Mouse (Mus musculus): ENCODE results near the gene Irgc1.
"Not testable (repeated sequence)": the region's sequence is repeated elsewhere in the genome, so short reads cannot be mapped to it uniquely, and the experiment has no call there.

Irgc1 gene

GRCm38 (mm10) chr7:24435305-24435704 lies 16.8 kb downstream of the Irgc1 start:
- DNase-seq (ENCODE audit: low read depth, low spot score) = no peak

GRCm38 (mm10) chr7:24431713-24432112 lies 20.4 kb downstream of the Irgc1 start:
- DNase-seq (ENCODE audit: low read depth, low spot score) = no peak

GRCm38 (mm10) chr7:24430551-24431345 lies 21.3 kb downstream of the Irgc1 start:
- DNase-seq (ENCODE audit: low read depth, low spot score) = no peak

GRCm38 (mm10) chr7:24429413-24430112 lies 22.5 kb downstream of the Irgc1 start:
- no peak for DNase-seq (ENCODE audit: low read depth, low spot score)

- DNase-seq (ENCODE audit: low read depth, low spot score) = no peak
Measured at GRCm38 (mm10) chr7:24428725-24429124, 23.4 kb downstream of the Irgc1 start.

- DNase-seq (ENCODE audit: low read depth, low spot score) = no peak
Measured at GRCm38 (mm10) chr7:24427168-24427567, 24.9 kb downstream of the Irgc1 start.

- no peak for DNase-seq (ENCODE audit: low read depth, low spot score)
Measured at GRCm38 (mm10) chr7:24425919-24426318, 26.2 kb downstream of the Irgc1 start.

GRCm38 (mm10) chr7:24423956-24424732 lies 28.0 kb downstream of the Irgc1 start:
- no peak for DNase-seq (ENCODE audit: low read depth, low spot score)

GRCm38 (mm10) chr7:24423107-24423763 lies 28.9 kb downstream of the Irgc1 start:
- DNase-seq (ENCODE audit: low read depth, low spot score) = no peak

GRCm38 (mm10) chr7:24422251-24422650 lies 29.8 kb downstream of the Irgc1 start:
- DNase-seq (ENCODE audit: low read depth, low spot score) = no peak

- DNase-seq (ENCODE audit: low read depth, low spot score) = no peak
Measured at GRCm38 (mm10) chr7:24421648-24422047, 30.4 kb downstream of the Irgc1 start.

- no peak for DNase-seq (ENCODE audit: low read depth, low spot score)
Measured at GRCm38 (mm10) chr7:24419579-24419978, 32.5 kb downstream of the Irgc1 start.

GRCm38 (mm10) chr7:24415261-24415660 lies 36.8 kb downstream of the Irgc1 start:
- DNase-seq (ENCODE audit: low read depth, low spot score) = no peak

GRCm38 (mm10) chr7:24413630-24414029 lies 38.5 kb downstream of the Irgc1 start:
- DNase-seq (ENCODE audit: low read depth, low spot score) = no peak

- peak; percentile 61 for DNase-seq (ENCODE audit: low read depth, low spot score)
Measured at GRCm38 (mm10) chr7:24410831-24411230, 41.3 kb downstream of the Irgc1 start.

GRCm38 (mm10) chr7:24410123-24410522 lies 42.0 kb downstream of the Irgc1 start:
- no peak for DNase-seq (ENCODE audit: low read depth, low spot score)

GRCm38 (mm10) chr7:24408186-24408585 lies 43.9 kb downstream of the Irgc1 start:
- no peak for DNase-seq (ENCODE audit: low read depth, low spot score)

GRCm38 (mm10) chr7:24406528-24407344 lies 45.4 kb downstream of the Irgc1 start:
- peak; percentile 86 for DNase-seq (ENCODE audit: low read depth, low spot score)

GRCm38 (mm10) chr7:24405649-24406048 lies 46.4 kb downstream of the Irgc1 start:
- no peak for DNase-seq (ENCODE audit: low read depth, low spot score)

- DNase-seq (ENCODE audit: low read depth, low spot score) = peak; percentile 90
Measured at GRCm38 (mm10) chr7:24402851-24403250, 49.2 kb downstream of the Irgc1 start.

- DNase-seq (ENCODE audit: low read depth, low spot score) = not testable (repeated sequence)
Measured at GRCm38 (mm10) chr7:24400489-24400888, 51.6 kb downstream of the Irgc1 start.
